Mouse (Mus musculus) right cerebral cortex, postnatal 4 days (tissue): ENCODE data around the gene Trpm5.

Experiments used
- DNase-seq: peaks from one replicate; pipeline ENCODE4 v3.0.0-alpha.2; 2022

Trpm5 gene

GRCm38 (mm10) chr7:143057667-143058220 is 36.7 kb downstream of the Trpm5 start:
- DNase-seq: no peak

- no peak for DNase-seq
Observed at GRCm38 (mm10) chr7:143057023-143057422, 37.4 kb downstream of the Trpm5 start.

GRCm38 (mm10) chr7:143055499-143056186 is 38.8 kb downstream of the Trpm5 start:
- no peak for DNase-seq

GRCm38 (mm10) chr7:143055001-143055400 is 39.4 kb downstream of the Trpm5 start:
- DNase-seq: no peak

GRCm38 (mm10) chr7:143054612-143054965 is 39.9 kb downstream of the Trpm5 start:
- DNase-seq: no peak

GRCm38 (mm10) chr7:143053961-143054611 is 40.4 kb downstream of the Trpm5 start:
- DNase-seq: no peak

- peak; percentile 78 for DNase-seq
Observed at GRCm38 (mm10) chr7:143053008-143053899, 41.2 kb downstream of the Trpm5 start.

GRCm38 (mm10) chr7:143052626-143053007 is 41.8 kb downstream of the Trpm5 start, which contains the start of gene Cd81:
Cd81 (plus strand) TSS chr7:143052739.
- DNase-seq: peak; percentile 80

GRCm38 (mm10) chr7:143051316-143051715 is 43.1 kb downstream of the Trpm5 start:
- DNase-seq: no peak

- no peak for DNase-seq
Observed at GRCm38 (mm10) chr7:143049841-143050816, 44.3 kb downstream of the Trpm5 start.

- DNase-seq: no peak
Observed at GRCm38 (mm10) chr7:143049331-143049730, 45.1 kb downstream of the Trpm5 start.

GRCm38 (mm10) chr7:143046358-143046757 is 48.1 kb downstream of the Trpm5 start:
- no peak for DNase-seq

- DNase-seq: no peak
Observed at GRCm38 (mm10) chr7:143044826-143045206, 49.6 kb downstream of the Trpm5 start.

- DNase-seq: no peak
Observed at GRCm38 (mm10) chr7:143044049-143044825, 50.2 kb downstream of the Trpm5 start.

GRCm38 (mm10) chr7:143042897-143043300 is 51.5 kb downstream of the Trpm5 start:
- no peak for DNase-seq

- no peak for DNase-seq
Observed at GRCm38 (mm10) chr7:143042089-143042488, 52.4 kb downstream of the Trpm5 start.

- no peak for DNase-seq
Observed at GRCm38 (mm10) chr7:143041138-143041822, 53.2 kb downstream of the Trpm5 start.

GRCm38 (mm10) chr7:143040561-143040960 is 53.9 kb downstream of the Trpm5 start:
- no peak for DNase-seq

- DNase-seq: no peak
Observed at GRCm38 (mm10) chr7:143038174-143038931, 56.1 kb downstream of the Trpm5 start.

- DNase-seq: no peak
Observed at GRCm38 (mm10) chr7:143037306-143037705, 57.1 kb downstream of the Trpm5 start.
